Mouse (Mus musculus) liver, adult (tissue): ENCODE data around the gene Pgm2l1.

Source experiments
- GATA4 ChIP-seq: IDR thresholded peaks from 2 replicates; pipeline ENCODE4 v1.6.1; 2014; ENCODE audit warnings: mild to moderate bottlenecking, low read length; ENCODE audit not compliant: insufficient replicate concordance

Gene Pgm2l1

DNA sequence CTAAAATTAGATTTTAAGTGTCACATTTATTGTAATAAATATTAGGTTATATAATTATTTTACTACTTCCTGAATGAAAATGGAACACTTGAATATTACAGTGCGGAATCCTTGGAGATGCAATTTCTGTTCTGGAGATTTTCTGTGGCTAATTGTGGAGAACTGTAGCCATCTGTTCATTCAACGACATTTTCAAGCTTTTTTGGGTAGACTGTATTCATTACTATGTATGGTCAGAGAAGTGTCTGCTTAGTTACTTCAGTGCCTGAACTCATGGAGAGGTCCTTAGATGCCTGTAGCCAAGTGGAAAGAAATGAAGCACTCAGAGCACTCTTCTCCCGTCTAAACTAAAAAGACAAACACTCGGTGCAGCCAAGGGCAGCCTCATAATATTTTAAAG, 12.9 kb upstream of the Pgm2l1 start:
- no peak for TF ChIP-seq GATA4

DNA sequence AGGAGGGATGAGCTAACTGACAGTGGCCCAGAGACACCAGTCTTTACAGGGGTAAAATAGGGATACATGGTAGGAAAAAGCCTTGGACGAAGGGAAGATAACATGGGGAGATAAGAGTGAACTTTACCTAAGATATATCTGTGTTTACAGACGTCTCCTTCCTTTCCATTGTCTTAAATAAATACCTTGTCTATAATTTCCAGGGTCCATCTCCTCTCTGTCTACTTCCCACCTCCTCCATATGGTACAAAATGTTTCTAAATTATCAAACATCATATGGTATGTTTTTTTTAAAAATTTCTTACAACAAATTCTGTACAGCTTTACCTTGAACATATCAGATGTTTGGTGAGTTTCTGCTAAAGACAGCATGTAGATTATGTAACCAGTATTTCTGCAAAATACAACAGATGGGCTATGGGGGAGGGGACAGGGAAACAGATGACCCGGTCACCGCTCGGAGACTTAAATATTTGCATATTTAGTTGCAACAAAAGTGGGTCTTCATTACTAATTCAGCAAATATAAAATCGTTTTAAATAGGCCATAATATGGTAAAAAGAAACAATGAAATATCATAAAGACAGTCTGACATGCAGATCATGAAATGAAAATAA, 12.0 kb upstream of the Pgm2l1 start:
- TF ChIP-seq GATA4 = no peak

- TF ChIP-seq GATA4 = no peak; the same call in 1 of the 2 replicates
Observed at GRCm38 (mm10) chr7:100215976-100216375, 11.2 kb upstream of the Pgm2l1 start.

GRCm38 (mm10) chr7:100216601-100217565, 10.3 kb upstream of the Pgm2l1 start:
- no peak for TF ChIP-seq GATA4

- no peak for TF ChIP-seq GATA4
Observed at GRCm38 (mm10) chr7:100227896-100228525, 817 bp downstream of the Pgm2l1 start.

DNA sequence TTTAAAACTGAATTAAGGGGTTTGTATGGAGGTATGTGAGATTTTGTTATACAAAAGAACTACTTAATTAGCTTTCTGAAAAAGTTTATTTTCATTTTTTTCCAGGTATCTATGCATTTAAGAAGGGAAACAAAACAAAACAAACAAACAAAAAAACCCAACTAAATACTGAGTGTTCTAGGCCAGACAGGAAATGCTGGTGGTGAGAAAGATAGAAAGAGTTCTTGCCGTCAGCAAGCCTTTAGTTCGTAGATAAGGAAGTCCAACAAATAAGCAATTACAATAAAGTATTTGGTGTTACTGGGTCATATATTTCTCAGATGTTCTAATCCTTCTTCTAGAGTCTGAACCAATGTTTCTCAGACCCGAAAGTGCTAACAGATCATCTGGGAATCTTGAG, 1.8 kb downstream of the Pgm2l1 start:
- no peak for TF ChIP-seq GATA4

DNA sequence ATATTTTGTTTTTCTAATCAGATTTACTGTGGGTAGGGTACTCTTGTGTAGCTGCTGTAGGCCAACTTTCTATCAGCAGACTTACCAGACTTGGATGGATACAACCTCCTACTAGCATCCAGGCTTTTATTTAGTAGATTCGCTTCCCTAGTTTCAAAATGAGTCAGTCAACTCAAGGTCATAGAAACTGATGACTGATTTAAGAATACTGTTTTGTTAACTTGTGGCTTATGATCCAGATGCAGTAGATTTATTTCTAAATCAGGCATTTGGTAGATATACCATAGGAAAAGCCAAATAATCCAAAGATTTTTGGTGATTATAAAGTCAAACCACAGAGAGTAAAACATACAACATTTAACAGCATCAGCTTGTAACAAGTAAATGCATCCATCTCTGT, 3.5 kb downstream of the Pgm2l1 start:
- no peak for TF ChIP-seq GATA4

DNA sequence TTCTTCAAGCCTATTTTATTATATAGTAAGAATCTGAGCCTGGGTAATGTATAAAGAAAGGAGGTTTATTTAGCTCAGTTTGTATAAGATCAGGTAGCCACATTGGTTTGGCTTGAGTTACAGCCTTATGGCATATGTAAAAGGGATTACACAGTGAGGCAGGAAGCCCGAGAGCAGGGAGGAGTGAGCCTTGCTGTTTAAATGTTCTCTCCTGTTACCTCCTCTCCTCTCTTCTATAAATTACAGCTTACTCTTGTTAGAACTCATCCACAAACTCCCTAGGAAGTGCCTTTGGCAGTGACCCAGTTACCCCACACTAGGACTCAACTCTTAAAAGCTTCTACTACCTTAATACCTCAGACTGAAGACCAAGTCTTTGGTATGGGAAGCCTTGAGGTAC, 4.5 kb downstream of the Pgm2l1 start:
- TF ChIP-seq GATA4 = no peak

- no peak for TF ChIP-seq GATA4
Observed at GRCm38 (mm10) chr7:100233681-100234080, 6.5 kb downstream of the Pgm2l1 start.

- TF ChIP-seq GATA4 = no peak
Observed at GRCm38 (mm10) chr7:100234264-100234885, 7.2 kb downstream of the Pgm2l1 start.

GRCm38 (mm10) chr7:100238271-100238670, 11.1 kb downstream of the Pgm2l1 start:
- no peak for TF ChIP-seq GATA4

DNA sequence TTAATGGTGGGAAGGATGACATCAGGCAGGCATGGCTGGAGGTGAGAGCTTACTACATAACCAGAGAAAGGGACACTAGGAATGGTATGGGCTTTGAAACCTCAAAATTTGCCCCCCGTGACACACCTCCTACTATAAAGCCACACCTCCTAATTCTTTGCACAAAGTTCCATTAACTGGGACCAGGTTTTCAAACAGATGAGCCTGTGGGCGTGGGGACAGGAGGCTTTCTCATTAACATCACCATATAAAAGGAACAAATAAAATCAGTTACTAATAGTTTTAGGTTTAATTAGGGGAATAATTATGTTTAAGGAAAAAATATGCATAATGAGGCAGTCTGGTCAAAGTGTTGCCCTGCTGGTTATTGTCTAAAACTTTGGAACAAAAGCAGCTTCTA, 13.4 kb downstream of the Pgm2l1 start:
- TF ChIP-seq GATA4 = no peak

DNA sequence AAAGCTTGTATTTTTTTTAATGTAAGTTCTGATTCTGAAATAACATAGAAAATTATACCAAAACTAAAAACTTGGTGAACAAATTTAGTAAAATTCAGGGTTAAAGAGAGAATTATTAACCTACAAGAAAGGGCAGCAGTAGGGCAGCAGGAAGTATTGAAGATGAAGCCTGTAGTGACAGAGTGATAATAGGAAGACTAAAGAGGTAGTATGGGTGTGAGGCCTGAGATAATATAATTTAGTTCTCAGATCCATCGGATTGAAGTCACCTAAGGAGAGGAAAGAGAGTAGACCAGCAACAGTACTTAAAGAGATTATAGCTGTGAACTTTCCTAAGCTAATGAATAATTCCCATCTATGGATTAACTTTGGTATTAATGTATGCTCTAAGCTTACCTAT, 15.8 kb downstream of the Pgm2l1 start:
- no peak for TF ChIP-seq GATA4

GRCm38 (mm10) chr7:100244225-100244624, 17.0 kb downstream of the Pgm2l1 start:
- TF ChIP-seq GATA4 = no peak

DNA sequence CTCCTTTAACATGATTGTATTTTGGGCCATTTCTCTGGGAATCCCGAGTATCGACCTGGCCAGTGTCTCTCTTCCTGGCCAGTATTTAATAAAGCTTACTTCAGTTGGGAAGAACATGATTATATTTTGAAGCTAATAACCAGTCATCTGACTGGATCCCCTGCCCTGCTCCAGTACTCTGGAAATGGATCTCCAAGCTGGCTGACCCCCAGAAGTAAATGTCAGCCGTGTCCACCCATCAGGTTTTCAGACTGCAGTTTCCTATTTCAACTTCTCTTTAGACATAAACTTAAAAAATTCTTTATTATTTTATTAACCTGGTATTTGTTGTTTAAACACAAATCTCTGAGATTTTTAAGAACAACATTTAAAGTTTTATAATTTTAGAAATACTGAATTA, 18.0 kb downstream of the Pgm2l1 start:
- no peak for TF ChIP-seq GATA4
